16 mouse cellular contexts compared by ENCODE assay signal in the genomic region with DNA sequence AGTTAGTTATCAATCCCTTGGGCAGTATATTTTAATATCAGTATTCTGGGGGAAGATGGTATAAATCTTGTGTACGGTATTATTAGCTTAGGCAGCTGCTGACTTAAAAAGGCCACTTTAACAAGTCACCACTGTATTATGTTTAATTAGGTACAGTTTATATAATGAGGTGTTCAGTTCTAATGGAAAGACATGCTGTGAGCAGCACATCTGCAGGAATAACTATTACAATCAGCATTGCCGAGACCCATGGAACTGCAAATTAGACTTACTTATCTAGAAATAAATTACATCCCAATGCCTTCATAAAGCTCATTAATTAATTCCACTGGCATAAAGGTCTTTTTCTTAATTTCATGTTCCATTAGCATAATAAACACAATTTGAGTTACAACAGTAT.
"Had no signal": no experiment of that assay in that cellular context is flagged by ENCODE, and none has a peak within 500 bp of the region (broad histone marks: within the 10 kb centered on the region; RNA-seq: fewer than 3 reads in every experiment).

No protein-coding gene starts in this region.

- H3K36me3 ChIP-seq: liver, embryonic 13.5 days; stomach, embryonic 15.5 days had no signal

- H3K27ac ChIP-seq: kidney, postnatal 0 days; layer of hippocampus, adult 2 months; liver, embryonic 13.5 days; stomach, embryonic 15.5 days had no signal

- H3K9ac ChIP-seq: liver, embryonic 13.5 days; stomach, embryonic 15.5 days had no signal

- H3K4me1 ChIP-seq: liver, embryonic 13.5 days; stomach, embryonic 15.5 days had no signal

- H3K4me2 ChIP-seq: liver, embryonic 13.5 days; midbrain, embryonic 11.5 days; stomach, embryonic 15.5 days had no signal

- DNase-seq: kidney, adult 2 months; kidney, postnatal 25 days; layer of hippocampus, adult 9-11 months; liver, embryonic 13.5 days; lung, adult 2 months; lung, postnatal 14 days; lung, postnatal 4 days; midbrain, embryonic 14.5 days; retina, postnatal 1 day; right cerebral cortex, postnatal 25 days; spleen, adult 18-20 months; thymus, postnatal 25 days had no signal

- H3K9me3 ChIP-seq: liver, embryonic 13.5 days; stomach, embryonic 15.5 days had no signal

- H3K27me3 ChIP-seq: liver, embryonic 13.5 days; stomach, embryonic 15.5 days had no signal

- H3K4me3 ChIP-seq: layer of hippocampus, adult 2 months; liver, embryonic 13.5 days; stomach, embryonic 15.5 days had no signal
